Mouse (Mus musculus): ENCODE results near the gene Cux2. TPM values are rescaled to one million over a fixed set of nuclear protein-coding genes. Genes with fewer than 3 reads are reported as not detected.
A peak's percentile ranks its signal among the peaks of the same experiment; 100 is the strongest.

Gene Cux2
- total and polyA plus RNA-seq, 2 experiments from 2014 or later: 16.7 to 44.0 TPM

DNA sequence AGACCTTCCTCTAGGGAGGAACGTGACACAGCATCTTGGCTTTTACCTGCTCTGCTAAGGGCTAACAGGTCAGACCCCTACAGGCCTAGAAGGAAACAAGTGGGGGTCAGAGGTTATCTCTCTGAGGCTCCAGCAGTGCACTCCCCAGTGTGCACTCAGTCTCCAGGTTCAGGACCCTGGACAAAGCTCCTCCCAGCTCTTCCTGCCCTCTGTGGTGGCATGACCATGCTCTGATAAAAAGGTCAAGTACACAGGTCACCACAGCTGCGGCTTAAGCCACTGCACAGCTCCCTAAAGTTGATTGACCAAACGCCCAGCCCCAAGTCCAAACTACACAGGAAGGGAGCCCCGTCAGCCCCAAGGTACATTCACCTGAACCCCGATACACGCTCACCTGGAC lies 46.4 kb downstream of the Cux2 start:
- 78% methylated on average over 6 of the region's 6 CpGs for WGBS
- H3K4me2 ChIP-seq (ENCODE audit: low read depth): no peak overlapping the region
- ATAC-seq: no peak

DNA sequence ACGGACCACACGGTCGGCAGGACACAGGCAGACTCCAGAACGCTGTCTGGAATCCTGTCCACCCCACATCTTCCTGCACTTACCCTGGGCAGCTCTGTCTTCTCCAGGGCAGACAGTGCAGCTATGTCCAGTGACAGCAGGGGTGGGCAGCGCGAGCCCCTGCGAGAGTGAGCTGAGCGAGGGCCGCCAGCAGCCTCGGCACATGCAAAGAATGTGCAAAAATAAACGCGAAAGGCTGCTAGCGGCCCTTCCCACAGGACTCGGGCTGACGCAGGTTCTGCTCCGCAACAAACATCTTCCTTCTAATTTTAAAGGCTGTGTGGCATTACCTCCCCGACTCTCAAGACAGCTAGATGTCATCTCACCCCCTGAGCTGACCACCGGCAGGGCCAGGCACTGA lies 47.8 kb downstream of the Cux2 start:
- TF ChIP-seq CTCF (IDR thresholded peaks at IDR 0.05; ENCODE audit: low read depth): no peak
- 60% methylated on average over 18 of the region's 18 CpGs for WGBS
- no peak for DNase-seq
- Histone ChIP-seq H3K27me3 (ENCODE audit: insufficient read depth, low read length) (no peaks in the 10 kb centered on the region), H3K27ac (ENCODE audit: low read depth, low read length) (0 out of 2 replicates have a peak overlapping the region, but pooled peaks have one; percentile 9), H3K9ac (no peak overlapping the region), H3K4me3 (ENCODE audit: low read depth, low read length) (no peak overlapping the region), H3K4me2 (ENCODE audit: low read depth) (no peak overlapping the region), H3K9me3 (ENCODE audit: low read length) (no peaks in the 10 kb centered on the region), H3K4me1 (ENCODE audit: insufficient read depth) (peaks cover 4% of the 10 kb centered on the region; the same call in 1 of the 2 replicates), H3K36me3 (ENCODE audit: insufficient read depth) (no peaks in the 10 kb centered on the region)
- no peak for ATAC-seq

More for the DNA sequence above, 46.4 kb downstream of the Cux2 start:
- Histone ChIP-seq H3K27ac (ENCODE audit: low read depth, low read length) (no peak overlapping the region), H3K4me1 (ENCODE audit: insufficient read depth) (peaks cover 4% of the 10 kb centered on the region; the same call in 1 of the 2 replicates), H3K9me3 (ENCODE audit: low read length) (no peaks in the 10 kb centered on the region), H3K27me3 (ENCODE audit: insufficient read depth, low read length) (no peaks in the 10 kb centered on the region), H3K9ac (no peak overlapping the region), H3K36me3 (ENCODE audit: insufficient read depth) (no peaks in the 10 kb centered on the region), H3K4me3 (ENCODE audit: low read depth, low read length) (no peak overlapping the region)
- no peak for TF ChIP-seq CTCF (IDR thresholded peaks at IDR 0.05; ENCODE audit: low read depth)
- no peak for DNase-seq

DNA sequence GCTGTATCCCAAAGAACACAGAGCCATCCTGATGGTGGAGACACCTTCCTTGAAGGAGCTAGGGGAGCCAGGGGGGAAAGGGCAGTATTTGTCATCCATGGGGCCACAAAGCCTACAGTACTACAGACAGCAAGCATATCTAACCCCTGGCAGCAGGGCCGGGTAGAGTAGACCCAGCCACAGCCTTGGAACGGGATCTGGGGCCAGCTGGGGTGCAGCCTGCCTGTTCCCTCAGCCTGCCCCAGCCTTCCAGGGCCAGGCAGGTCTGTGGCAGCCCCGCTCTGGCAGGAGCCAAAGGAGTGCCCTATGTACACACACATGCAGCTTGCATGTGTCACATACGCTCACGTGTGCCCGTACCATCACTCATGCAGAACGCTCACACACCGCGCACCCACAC lies 48.6 kb downstream of the Cux2 start:
- no peaks in the 10 kb centered on the region for H3K36me3 ChIP-seq (ENCODE audit: insufficient read depth)
- no peak for ATAC-seq
- H3K27ac ChIP-seq (ENCODE audit: low read depth, low read length): no peak overlapping the region
- 88% methylated on average over 9 of the region's 9 CpGs for WGBS
- no peaks in the 10 kb centered on the region for H3K9me3 ChIP-seq (ENCODE audit: low read length)
- H3K27me3 ChIP-seq (ENCODE audit: insufficient read depth, low read length): no peaks in the 10 kb centered on the region
- peaks cover 4% of the 10 kb centered on the region; the same call in 1 of the 2 replicates for H3K4me1 ChIP-seq (ENCODE audit: insufficient read depth)
- no peak overlapping the region for H3K4me3 ChIP-seq (ENCODE audit: low read depth, low read length)
- H3K9ac ChIP-seq: no peak overlapping the region
- H3K4me2 ChIP-seq (ENCODE audit: low read depth): no peak overlapping the region
- DNase-seq: no peak
- TF ChIP-seq CTCF (IDR thresholded peaks at IDR 0.05; ENCODE audit: low read depth): no peak

DNA sequence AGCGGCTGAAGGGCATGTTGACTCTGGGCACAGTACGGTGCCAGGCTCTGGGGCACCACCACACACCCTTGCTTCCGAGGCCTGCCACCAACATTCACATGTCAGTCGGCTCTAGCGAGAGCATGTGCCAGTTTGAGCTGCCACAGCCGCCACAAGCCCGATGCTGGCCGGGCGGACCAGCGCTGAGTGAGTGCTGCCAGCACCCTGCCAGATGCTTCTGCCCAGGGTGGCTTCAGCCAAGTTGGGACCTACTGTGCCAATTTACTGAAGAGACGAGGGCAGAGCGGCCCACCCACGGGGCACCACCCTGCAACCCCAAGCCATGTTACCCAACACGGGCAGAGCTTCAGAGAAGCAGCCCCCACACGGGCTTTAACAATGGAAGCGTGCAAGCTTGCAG lies 49.5 kb downstream of the Cux2 start:
- H3K9ac ChIP-seq: no peak overlapping the region
- no peaks in the 10 kb centered on the region for H3K27me3 ChIP-seq (ENCODE audit: insufficient read depth, low read length)
- no peaks in the 10 kb centered on the region for H3K36me3 ChIP-seq (ENCODE audit: insufficient read depth)
- no peak for TF ChIP-seq CTCF (IDR thresholded peaks at IDR 0.05; ENCODE audit: low read depth)
- no peaks in the 10 kb centered on the region for H3K9me3 ChIP-seq (ENCODE audit: low read length)
- no peak overlapping the region for H3K4me3 ChIP-seq (ENCODE audit: low read depth, low read length)
- H3K4me1 ChIP-seq (ENCODE audit: insufficient read depth): peaks cover 4% of the 10 kb centered on the region; the same call in 1 of the 2 replicates
- 53% methylated on average over 16 of the region's 16 CpGs for WGBS
- DNase-seq (no peak), ATAC-seq (peak; percentile 62)
- H3K27ac ChIP-seq (ENCODE audit: low read depth, low read length): no peak overlapping the region
- no peak overlapping the region for H3K4me2 ChIP-seq (ENCODE audit: low read depth)

DNA sequence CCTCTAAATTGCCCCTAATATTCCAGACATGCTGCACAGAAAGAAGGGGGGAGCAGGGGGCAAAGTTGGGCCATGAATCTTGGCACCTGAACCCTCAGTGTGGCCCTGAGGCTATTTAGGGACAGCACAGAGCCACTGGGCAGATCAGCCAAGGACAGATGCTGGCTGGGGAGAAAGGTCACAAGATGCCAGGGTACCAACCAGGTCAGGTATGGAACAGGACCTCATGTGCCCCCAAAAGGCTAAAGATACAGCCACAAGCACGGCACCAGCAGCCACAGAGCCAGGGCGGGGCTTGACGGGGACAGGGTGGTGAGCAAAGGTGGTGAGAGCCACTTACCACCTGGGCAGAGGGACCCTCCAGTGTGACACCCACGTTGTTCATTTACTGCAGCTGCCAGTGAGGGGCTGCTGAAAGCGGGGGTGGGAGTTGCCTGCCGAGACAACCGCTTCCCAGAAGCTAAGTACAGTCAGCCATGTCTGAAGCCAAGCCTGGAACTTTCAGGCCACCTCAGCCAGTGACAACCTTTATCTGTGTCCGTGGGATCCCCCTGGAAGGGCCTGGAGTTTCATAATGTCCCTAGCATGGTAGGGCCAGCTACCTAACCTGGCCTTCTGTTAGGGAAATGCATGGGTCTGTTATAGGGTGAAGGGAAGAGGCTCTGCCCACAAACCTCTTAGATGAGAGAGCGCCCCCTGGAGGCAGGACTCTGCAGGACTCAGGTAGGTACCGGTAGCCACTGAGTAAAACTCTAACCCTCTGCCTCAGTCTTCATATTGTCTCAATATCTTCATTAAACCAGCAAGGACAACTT lies 50.7 kb downstream of the Cux2 start:
- no peak overlapping the region for H3K27ac ChIP-seq (ENCODE audit: low read depth, low read length)
- peak; percentile 59 for TF ChIP-seq CTCF (IDR thresholded peaks at IDR 0.05; ENCODE audit: low read depth)
- ATAC-seq: no peak
- DNase-seq: no peak
- no peaks in the 10 kb centered on the region for H3K36me3 ChIP-seq (ENCODE audit: insufficient read depth)
- no peak overlapping the region for H3K9ac ChIP-seq
- no peak overlapping the region for H3K4me3 ChIP-seq (ENCODE audit: low read depth, low read length)
- H3K27me3 ChIP-seq (ENCODE audit: insufficient read depth, low read length): no peaks in the 10 kb centered on the region
- no peak overlapping the region for H3K4me2 ChIP-seq (ENCODE audit: low read depth)
- H3K9me3 ChIP-seq (ENCODE audit: low read length): no peaks in the 10 kb centered on the region
- peaks cover 4% of the 10 kb centered on the region; the same call in 1 of the 2 replicates for H3K4me1 ChIP-seq (ENCODE audit: insufficient read depth)
- 63% methylated on average over 10 of the region's 10 CpGs for WGBS

DNA sequence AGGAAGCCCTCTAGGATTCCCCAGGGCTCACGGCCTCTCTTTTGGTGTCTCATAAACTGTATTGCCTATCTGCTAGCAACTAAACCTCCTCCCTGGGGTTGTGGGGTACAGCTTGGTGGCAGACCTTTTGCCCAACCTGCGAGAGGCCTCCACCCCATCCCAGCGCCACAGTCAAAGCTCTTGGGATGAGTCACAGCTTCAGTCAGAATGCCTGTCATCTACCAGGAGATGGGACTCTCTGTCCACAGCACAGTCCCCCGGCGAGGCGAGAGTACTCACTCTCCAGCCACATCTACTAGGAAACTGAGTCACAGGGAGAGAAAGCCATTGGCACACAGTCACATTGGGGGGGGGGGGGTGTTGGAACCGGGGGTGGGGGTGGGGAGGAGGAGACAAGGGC lies 51.6 kb downstream of the Cux2 start:
- H3K9me3 ChIP-seq (ENCODE audit: low read length): no peaks in the 10 kb centered on the region
- no peak overlapping the region for H3K4me2 ChIP-seq (ENCODE audit: low read depth)
- DNase-seq (no peak), ATAC-seq (no peak)
- H3K27ac ChIP-seq (ENCODE audit: low read depth, low read length): no peak overlapping the region
- no peaks in the 10 kb centered on the region for H3K36me3 ChIP-seq (ENCODE audit: insufficient read depth)
- peaks cover 4% of the 10 kb centered on the region; the same call in 1 of the 2 replicates for H3K4me1 ChIP-seq (ENCODE audit: insufficient read depth)
- 89% methylated on average over 7 of the region's 7 CpGs for WGBS
- H3K4me3 ChIP-seq (ENCODE audit: low read depth, low read length): no peak overlapping the region
- H3K9ac ChIP-seq: no peak overlapping the region
- no peaks in the 10 kb centered on the region for H3K27me3 ChIP-seq (ENCODE audit: insufficient read depth, low read length)
- TF ChIP-seq CTCF (IDR thresholded peaks at IDR 0.05; ENCODE audit: low read depth): no peak

DNA sequence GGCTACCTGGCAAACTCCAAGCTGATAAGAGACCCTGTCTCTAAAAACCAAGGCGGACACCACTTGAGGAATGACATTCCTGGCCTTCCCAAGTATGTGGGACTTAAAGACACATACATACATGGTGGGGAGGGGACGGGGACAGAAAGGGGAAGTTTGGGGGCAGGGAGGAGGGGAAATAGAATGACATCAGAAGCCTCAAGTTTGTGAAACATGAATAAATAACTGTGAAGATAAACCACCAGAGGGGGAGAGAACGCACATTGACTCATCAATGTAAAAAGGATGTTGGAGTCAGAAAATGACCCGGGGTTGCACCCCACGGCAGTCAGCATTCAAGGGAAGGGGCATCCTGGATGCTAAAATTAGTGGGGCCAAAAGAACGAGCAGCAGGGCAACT lies 53.2 kb downstream of the Cux2 start:
- WGBS: 81% methylated on average over 6 of the region's 6 CpGs
- ATAC-seq: no peak
- Histone ChIP-seq H3K9me3 (ENCODE audit: low read length) (no peaks in the 10 kb centered on the region), H3K27me3 (ENCODE audit: insufficient read depth, low read length) (no peaks in the 10 kb centered on the region), H3K9ac (no peak overlapping the region), H3K4me3 (ENCODE audit: low read depth, low read length) (no peak overlapping the region), H3K27ac (ENCODE audit: low read depth, low read length) (no peak overlapping the region), H3K4me1 (ENCODE audit: insufficient read depth) (peaks cover 4% of the 10 kb centered on the region; the same call in 1 of the 2 replicates), H3K36me3 (ENCODE audit: insufficient read depth) (no peaks in the 10 kb centered on the region), H3K4me2 (ENCODE audit: low read depth) (no peak overlapping the region)
- DNase-seq: no peak
- no peak for TF ChIP-seq CTCF (IDR thresholded peaks at IDR 0.05; ENCODE audit: low read depth)

Measured in forebrain, postnatal 0 days (tissue).